Mouse (Mus musculus) CH12.LX (cell line): ENCODE results near the gene Mllt10. TPM values are rescaled to one million over a fixed set of nuclear protein-coding genes. Genes with fewer than 3 reads are reported as not detected.

Experiments
- DNase-seq: peaks from one replicate; pipeline ENCODE4 v3.0.0-alpha.2; 2013; ENCODE audit errors: extremely low read depth
- H3K27ac ChIP-seq: 2 replicates; pipeline ENCODE4 v1.5.1; 2012; ENCODE audit warnings: low read depth, mild to moderate bottlenecking, control low read depth, moderate library complexity; ENCODE audit not compliant: insufficient read depth
- H3K27me3 ChIP-seq: replicated peaks from 2 replicates; pipeline ENCODE3; 2012; ENCODE audit warnings: inconsistent platforms
- H3K36me3 ChIP-seq, 2 experiments: replicated peaks in 1 of 2; 2 replicates each; pipeline versions ENCODE3 to v1.6.1; 2012; ENCODE audit warnings: inconsistent platforms in 1 of 2, low read length in 1 of 2, mild to moderate bottlenecking in 1 of 2, mixed read lengths in 1 of 2, moderate library complexity in 1 of 2; ENCODE audit not compliant: control insufficient read depth in 1 of 2, insufficient read depth in 1 of 2
- H3K4me1 ChIP-seq, 2 experiments: 2 replicates each; pipeline ENCODE4 v1.6.1; 2012; ENCODE audit warnings: inconsistent platforms in 1 of 2, moderate library complexity in 1 of 2; ENCODE audit not compliant: insufficient read depth in 2 of 2, control insufficient read depth in 1 of 2
- H3K4me2 ChIP-seq: 2 replicates; pipeline ENCODE4 v1.6.1; 2012; ENCODE audit warnings: low read depth, mild to moderate bottlenecking, control low read depth; ENCODE audit not compliant: poor library complexity, insufficient read depth, severe bottlenecking
- H3K4me3 ChIP-seq, 3 experiments: fragments of 150-350 bp in 1 of 3; sonication (generic) in 1 of 3; replicated peaks in 1 of 3; 2 replicates each; pipeline versions ENCODE3 to v1.5.1; 2011 to 2012; ENCODE audit warnings: low read depth in 2 of 3, low read length in 2 of 3, mild to moderate bottlenecking in 2 of 3, moderate library complexity in 2 of 3, control low read depth in 1 of 3, improper control_type of control experiment in 1 of 3, inconsistent platforms in 1 of 3, mixed read lengths in 1 of 3; ENCODE audit not compliant: poor library complexity in 1 of 3
- H3K79me2 ChIP-seq: replicated peaks from 2 replicates; pipeline ENCODE4 v1.6.1; 2012; ENCODE audit warnings: mild to moderate bottlenecking, moderate library complexity; ENCODE audit not compliant: control insufficient read depth, poor library complexity, insufficient read depth, severe bottlenecking; ENCODE audit errors: extremely low read depth
- H3K9ac ChIP-seq: 2 replicates; pipeline ENCODE4 v1.6.1; 2012; ENCODE audit warnings: low read depth, mild to moderate bottlenecking, control low read depth, moderate library complexity; ENCODE audit not compliant: insufficient read depth
- H3K9me3 ChIP-seq: replicated peaks from 2 replicates; pipeline ENCODE3; 2012; ENCODE audit warnings: low read length, inconsistent platforms, mixed read lengths
- CHD1 ChIP-seq: IDR thresholded peaks from 2 replicates; pipeline ENCODE4 v1.6.1; 2012; ENCODE audit warnings: low read depth, low read length, improper control_type of control experiment, inconsistent platforms
- CHD2 ChIP-seq: IDR thresholded peaks from 2 replicates; pipeline ENCODE4 v1.6.1; 2011; ENCODE audit warnings: low read length, improper control_type of control experiment
- ETS1 ChIP-seq: conservative IDR thresholded peaks from 2 replicates; pipeline ENCODE4 v1.6.1; 2012; ENCODE audit warnings: low read depth, mild to moderate bottlenecking, inconsistent platforms, low read length, improper control_type of control experiment, moderate library complexity
- GABPA ChIP-seq: IDR thresholded peaks from 2 replicates; pipeline ENCODE4 v1.6.1; 2012; ENCODE audit warnings: low read depth, low read length, improper control_type of control experiment, inconsistent platforms; ENCODE audit not compliant: insufficient replicate concordance
- HCFC1 ChIP-seq: IDR thresholded peaks from 2 replicates; pipeline ENCODE4 v1.6.1; 2012; ENCODE audit warnings: low read depth, mild to moderate bottlenecking, inconsistent platforms, low read length, improper control_type of control experiment
- JUN ChIP-seq: IDR thresholded peaks from 2 replicates; pipeline ENCODE4 v1.6.1; 2011; ENCODE audit warnings: low read depth, mild to moderate bottlenecking, low read length, improper control_type of control experiment, moderate library complexity; ENCODE audit not compliant: insufficient read depth
- JUND ChIP-seq: conservative IDR thresholded peaks from 2 replicates; pipeline ENCODE4 v1.6.1; 2011; ENCODE audit warnings: low read depth, low read length, improper control_type of control experiment
- MAFK ChIP-seq: IDR thresholded peaks from 2 replicates; pipeline ENCODE4 v1.6.1; 2011; ENCODE audit warnings: low read length, improper control_type of control experiment; ENCODE audit not compliant: insufficient replicate concordance
- MAX ChIP-seq: IDR thresholded peaks from 2 replicates; pipeline ENCODE4 v1.6.1; 2011; ENCODE audit warnings: low read length, improper control_type of control experiment
- MEF2A ChIP-seq: IDR thresholded peaks from 2 replicates; pipeline ENCODE4 v1.6.1; 2014; ENCODE audit warnings: low read depth, mild to moderate bottlenecking, inconsistent platforms, low read length, improper control_type of control experiment, borderline replicate concordance
- MXI1 ChIP-seq: IDR thresholded peaks from 2 replicates; pipeline ENCODE4 v1.6.1; 2011; ENCODE audit warnings: mild to moderate bottlenecking, low read depth, low read length, improper control_type of control experiment
- NELFE ChIP-seq: IDR thresholded peaks from 2 replicates; pipeline ENCODE4 v1.6.1; 2011; ENCODE audit warnings: low read depth, low read length, improper control_type of control experiment
- PAX5 ChIP-seq: IDR thresholded peaks from 2 replicates; pipeline ENCODE4 v1.6.1; 2012; ENCODE audit warnings: low read length, inconsistent platforms, mixed read lengths
- POLR2A ChIP-seq: IDR thresholded peaks from 2 replicates; pipeline ENCODE4 v1.6.1; 2011; ENCODE audit warnings: low read depth, mild to moderate bottlenecking, improper control_type of control experiment, low read length
- POLR2AphosphoS2 ChIP-seq: IDR thresholded peaks from 2 replicates; pipeline ENCODE4 v1.6.1; 2011; ENCODE audit warnings: low read depth, low read length, improper control_type of control experiment
- RAD21 ChIP-seq: IDR thresholded peaks from 2 replicates; pipeline ENCODE4 v1.6.1; 2011; ENCODE audit warnings: low read depth, mild to moderate bottlenecking, low read length, improper control_type of control experiment, moderate library complexity
- RCOR1 ChIP-seq: conservative IDR thresholded peaks from 2 replicates; pipeline ENCODE4 v1.6.1; 2012; ENCODE audit warnings: low read depth, mild to moderate bottlenecking, inconsistent platforms, low read length, improper control_type of control experiment
- TBP ChIP-seq: conservative IDR thresholded peaks from 2 replicates; pipeline ENCODE4 v1.6.1; 2011; ENCODE audit warnings: low read depth, low read length, improper control_type of control experiment
- TCF12 ChIP-seq: IDR thresholded peaks from 2 replicates; pipeline ENCODE4 v1.6.1; 2014; ENCODE audit warnings: low read depth, mild to moderate bottlenecking, inconsistent platforms, low read length, improper control_type of control experiment
- UBTF ChIP-seq: IDR thresholded peaks from 2 replicates; pipeline ENCODE4 v1.6.1; 2012; ENCODE audit warnings: low read depth, mild to moderate bottlenecking, inconsistent platforms, low read length, improper control_type of control experiment, moderate library complexity
- USF2 ChIP-seq: conservative IDR thresholded peaks from 2 replicates; pipeline ENCODE4 v1.6.1; 2011; ENCODE audit warnings: low read depth, low read length, improper control_type of control experiment
- ZC3H11A ChIP-seq: IDR thresholded peaks from 2 replicates; pipeline ENCODE4 v1.6.1; 2012; ENCODE audit warnings: low read depth, mild to moderate bottlenecking, inconsistent platforms, low read length, improper control_type of control experiment
- ZKSCAN1 ChIP-seq: IDR thresholded peaks from 2 replicates; pipeline ENCODE4 v1.6.1; 2012; ENCODE audit warnings: low read depth, inconsistent platforms, low read length, improper control_type of control experiment, borderline replicate concordance
- ZNF384 ChIP-seq: IDR thresholded peaks from 2 replicates; pipeline ENCODE4 v1.6.1; 2012; ENCODE audit warnings: low read depth, low read length, improper control_type of control experiment, inconsistent platforms
- dilution Hi-C: fragments of 300-500 bp; cut with MboI; formaldehyde crosslinking; loops from 2 replicates; pipeline ENCODE4 v1.14.3; 2020; ENCODE audit warnings: low sequenced_read_pairs; ENCODE audit not compliant: extremely low pct_unique_long_range_greater_than_20kb, extremely low pct_ligation_motif_present
- in situ Hi-C: fragments of 300-500 bp; cut with MboI; formaldehyde crosslinking; loops from 3 replicates; pipeline ENCODE4 v1.14.3; 2019; ENCODE audit warnings: low sequenced_read_pairs, low pct_ligation_motif_present, low pct_unique_long_range_greater_than_20kb, mixed read lengths
- polyA plus RNA-seq: library from polyadenylated mRNA; unstranded; fragments of >175 nt; gene quantifications from 2 replicates; pipeline ENCODE4 v1.2.1, GENCODE M21; 2012; ENCODE audit warnings: low read depth; ENCODE audit not compliant: insufficient read length
- total RNA-seq, 2 experiments: library from RNA; depleted of rRNA; stranded (reverse); fragments of 300-350 nt in 1 of 2; fragments of >200 nt in 1 of 2; gene quantifications; 2 replicates each; pipeline ENCODE4 v1.2.3; 2012 to 2014

Mllt10 gene
- total and polyA plus RNA-seq, 3 experiments = 22.0 to 39.2 (median 27.2) TPM

- no peak for DNase-seq
- H3K4me2 ChIP-seq = no peak overlapping the region
- dilution Hi-C loops (no loop called here), in situ Hi-C loops (no loop called here)
- H3K4me3 ChIP-seq = no peak overlapping the region
- H3K9ac ChIP-seq = no peak overlapping the region
- no peaks in the 10 kb centered on the region for H3K27me3 ChIP-seq
- TF ChIP-seq CHD1 (no peak), CHD2 (no peak), ZNF384 (no peak), USF2 (no peak), POLR2A (no peak), JUND (no peak), TBP (no peak), RAD21 (no peak), TCF12 (no peak), NELFE (no peak), RCOR1 (no peak)
- peaks cover 3 to 20% of the 10 kb centered on the region in 2 experiments; a peak in 3 of 4 replicates for H3K4me1 ChIP-seq
- no peak overlapping the region for H3K27ac ChIP-seq
- H3K36me3 ChIP-seq = peaks cover 7 to 30% of the 10 kb centered on the region in 2 experiments
- no peaks in the 10 kb centered on the region for H3K9me3 ChIP-seq
- H3K79me2 ChIP-seq = no peaks in the 10 kb centered on the region
Measured at GRCm38 (mm10) chr2:18231143-18231542, 176.1 kb downstream of the Mllt10 start.

GRCm38 (mm10) chr2:18232883-18233567, 178.0 kb downstream of the Mllt10 start:
- no peak overlapping the region for H3K4me2 ChIP-seq
- H3K27ac ChIP-seq = no peak overlapping the region
- no peak overlapping the region for H3K9ac ChIP-seq
- H3K79me2 ChIP-seq = no peaks in the 10 kb centered on the region
- peaks cover 7 to 25% of the 10 kb centered on the region in 2 experiments for H3K36me3 ChIP-seq
- peaks cover 3 to 20% of the 10 kb centered on the region in 2 experiments; a peak in 3 of 4 replicates for H3K4me1 ChIP-seq
- dilution Hi-C loops = no loop called here
- no peaks in the 10 kb centered on the region for H3K27me3 ChIP-seq
- no peaks in the 10 kb centered on the region for H3K9me3 ChIP-seq
- no peak overlapping the region for H3K4me3 ChIP-seq
- no peak for DNase-seq
- in situ Hi-C loops = no loop called here
- TF ChIP-seq UBTF = no peak
- TF ChIP-seq CHD1 = no peak
- TF ChIP-seq MEF2A = no peak
- no peak for TF ChIP-seq ZNF384
- no peak for TF ChIP-seq JUN

- Histone ChIP-seq H3K9me3 (no peaks in the 10 kb centered on the region), H3K4me2 (no peak overlapping the region), H3K27me3 (no peaks in the 10 kb centered on the region), H3K4me3 (no peak overlapping the region), H3K4me1 (peaks cover 3 to 10% of the 10 kb centered on the region in 2 experiments; a peak in 3 of 4 replicates), H3K79me2 (no peaks in the 10 kb centered on the region), H3K27ac (no peak overlapping the region), H3K36me3 (peaks cover 7 to 12% of the 10 kb centered on the region in 2 experiments), H3K9ac (no peak overlapping the region)
- no peak for DNase-seq
- in situ Hi-C loops (no loop called here), dilution Hi-C loops (no loop called here)
- no peak for TF ChIP-seq ZNF384
- no peak for TF ChIP-seq TBP
- no peak for TF ChIP-seq HCFC1
- no peak for TF ChIP-seq ETS1
- TF ChIP-seq MAFK = no peak
- no peak for TF ChIP-seq GABPA
- no peak for TF ChIP-seq PAX5
- TF ChIP-seq UBTF = no peak
- no peak for TF ChIP-seq RCOR1
- TF ChIP-seq MXI1 = no peak
- TF ChIP-seq MAX = no peak
- no peak for TF ChIP-seq ZC3H11A
- TF ChIP-seq ZKSCAN1 = no peak
- TF ChIP-seq POLR2AphosphoS2 = no peak
Measured at GRCm38 (mm10) chr2:18235524-18235923, 180.5 kb downstream of the Mllt10 start.
